Mouse (Mus musculus): Measurements from ENCODE around the gene Purb. TPM values are rescaled to one million over a fixed set of nuclear protein-coding genes. Genes with fewer than 3 reads are reported as not detected.
"Not testable (repeated sequence)": the region's sequence is repeated elsewhere in the genome, so short reads cannot be mapped to it uniquely, and the experiment has no call there.

Purb gene
- total RNA-seq, 2 experiments from 2014 or later, result 43.7 to 63.5 TPM

- no peak for ATAC-seq (ENCODE audit: poor library complexity, severe bottlenecking)
These were observed 28.2 kb downstream of the Purb start for GRCm38 (mm10) chr11:6447493-6447892.

DNA sequence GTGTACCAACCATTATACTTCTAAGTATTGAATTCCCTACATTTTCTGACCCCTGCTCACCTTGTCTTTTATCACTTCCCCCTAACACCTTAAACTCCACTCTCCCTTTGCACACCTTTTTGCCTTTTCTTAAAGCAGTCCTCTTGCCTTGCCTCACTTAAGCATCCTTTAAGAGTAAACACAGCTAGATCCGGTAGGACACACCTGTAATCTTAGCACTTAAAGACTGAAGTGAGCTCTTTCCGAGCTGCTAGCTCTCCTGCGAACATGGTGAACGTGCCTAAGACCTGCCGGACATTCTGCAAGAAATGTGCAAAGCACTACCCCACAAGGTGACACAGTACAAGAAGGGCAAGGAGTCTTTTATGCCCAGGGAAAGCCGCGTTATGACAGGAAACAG, 29.8 kb downstream of the Purb start:
- ATAC-seq (ENCODE audit: poor library complexity, severe bottlenecking), result no peak

DNA sequence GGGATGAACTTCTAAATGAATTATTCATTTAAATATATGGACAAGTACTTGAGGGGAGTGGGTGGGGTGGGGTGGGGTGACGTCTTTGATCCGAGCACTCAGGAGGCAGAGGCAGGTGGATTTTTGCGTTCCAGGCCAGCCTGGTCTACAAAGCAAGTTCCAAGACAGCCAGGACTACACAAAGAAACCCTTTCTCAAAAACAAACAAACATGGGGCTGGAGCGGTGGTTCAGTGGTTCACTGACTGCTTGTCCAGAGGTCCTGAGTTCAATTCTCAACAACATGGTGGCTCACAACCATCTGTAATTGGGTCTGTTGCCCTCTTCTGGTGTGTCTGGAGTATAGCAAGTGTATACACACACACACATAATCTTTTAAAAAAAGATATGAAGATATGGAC, 30.3 kb downstream of the Purb start:
- ATAC-seq (ENCODE audit: poor library complexity, severe bottlenecking), result no peak

GRCm38 (mm10) chr11:6444077-6444853, 31.5 kb downstream of the Purb start, which contains the start of gene H2afv:
Gene H2afv, minus strand, starts transcription at chr11:6444443.
- peak; percentile 98 for ATAC-seq (ENCODE audit: poor library complexity, severe bottlenecking)

- no peak for ATAC-seq (ENCODE audit: poor library complexity, severe bottlenecking)
These were observed 32.0 kb downstream of the Purb start for GRCm38 (mm10) chr11:6443727-6444076.

GRCm38 (mm10) chr11:6443102-6443501, 32.6 kb downstream of the Purb start:
- no peak for ATAC-seq (ENCODE audit: poor library complexity, severe bottlenecking)

DNA sequence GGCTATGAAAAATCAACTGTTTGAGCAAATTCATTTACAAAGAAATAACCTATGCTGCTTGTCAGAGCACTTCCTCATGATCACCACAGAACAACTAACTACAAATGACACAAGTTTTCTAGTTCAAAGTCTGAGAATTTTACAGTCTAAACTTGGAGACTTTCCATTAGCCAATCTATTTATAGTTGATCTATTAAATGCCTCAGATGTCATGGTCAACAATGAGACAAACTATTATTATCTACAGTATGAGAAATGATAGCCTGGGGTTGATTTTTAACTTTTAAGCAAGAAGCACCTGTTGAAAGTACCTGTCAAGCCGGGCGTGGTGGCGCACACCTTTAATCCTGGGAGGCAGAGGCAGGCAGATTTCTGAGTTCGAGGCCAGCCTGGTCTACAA, 33.2 kb downstream of the Purb start:
- ATAC-seq (ENCODE audit: poor library complexity, severe bottlenecking), result no peak

DNA sequence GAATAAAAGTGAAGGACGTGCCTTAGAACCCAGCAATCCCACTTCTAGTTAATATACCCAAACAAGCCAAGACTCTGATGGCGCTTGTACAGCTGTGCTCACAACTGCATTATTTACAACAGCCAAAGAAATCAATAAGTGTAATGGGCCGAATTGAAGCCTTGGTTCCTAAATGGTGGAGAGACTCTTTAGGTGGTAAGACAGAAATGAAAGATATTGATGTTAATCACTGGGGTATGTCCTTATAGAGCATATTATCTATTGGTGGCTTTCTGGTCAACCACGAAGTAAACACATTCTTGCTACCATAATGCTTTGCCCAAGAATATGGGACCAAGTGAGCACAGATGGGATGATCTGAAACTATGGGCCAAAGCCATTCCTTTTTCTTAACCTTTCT, 35.5 kb downstream of the Purb start:
- no peak for ATAC-seq (ENCODE audit: poor library complexity, severe bottlenecking)

GRCm38 (mm10) chr11:6437667-6438066, 38.0 kb downstream of the Purb start:
- ATAC-seq (ENCODE audit: poor library complexity, severe bottlenecking), result no peak

DNA sequence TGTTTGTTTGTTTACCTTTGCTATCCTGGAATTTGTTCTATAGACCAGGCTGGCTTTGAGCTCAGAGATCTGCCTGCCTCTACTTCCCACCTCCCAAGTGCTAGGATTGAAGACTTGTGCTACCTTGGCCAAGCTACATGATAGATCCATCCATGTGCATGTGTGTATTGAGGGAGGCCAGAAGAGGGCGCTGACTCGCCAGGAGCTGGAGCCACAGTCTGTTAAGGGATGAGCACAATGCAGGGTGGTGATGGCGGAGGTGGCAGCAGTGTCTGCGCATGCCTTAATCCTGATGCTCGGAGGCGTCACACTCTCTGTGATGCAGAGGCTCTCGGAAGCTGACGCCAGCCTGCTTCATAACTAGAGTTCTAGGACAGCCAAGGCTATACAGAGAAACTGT, 39.3 kb downstream of the Purb start:
- peak; percentile 82 for ATAC-seq (ENCODE audit: poor library complexity, severe bottlenecking)

GRCm38 (mm10) chr11:6430186-6430585, 45.5 kb downstream of the Purb start:
- no peak for ATAC-seq (ENCODE audit: poor library complexity, severe bottlenecking)

DNA sequence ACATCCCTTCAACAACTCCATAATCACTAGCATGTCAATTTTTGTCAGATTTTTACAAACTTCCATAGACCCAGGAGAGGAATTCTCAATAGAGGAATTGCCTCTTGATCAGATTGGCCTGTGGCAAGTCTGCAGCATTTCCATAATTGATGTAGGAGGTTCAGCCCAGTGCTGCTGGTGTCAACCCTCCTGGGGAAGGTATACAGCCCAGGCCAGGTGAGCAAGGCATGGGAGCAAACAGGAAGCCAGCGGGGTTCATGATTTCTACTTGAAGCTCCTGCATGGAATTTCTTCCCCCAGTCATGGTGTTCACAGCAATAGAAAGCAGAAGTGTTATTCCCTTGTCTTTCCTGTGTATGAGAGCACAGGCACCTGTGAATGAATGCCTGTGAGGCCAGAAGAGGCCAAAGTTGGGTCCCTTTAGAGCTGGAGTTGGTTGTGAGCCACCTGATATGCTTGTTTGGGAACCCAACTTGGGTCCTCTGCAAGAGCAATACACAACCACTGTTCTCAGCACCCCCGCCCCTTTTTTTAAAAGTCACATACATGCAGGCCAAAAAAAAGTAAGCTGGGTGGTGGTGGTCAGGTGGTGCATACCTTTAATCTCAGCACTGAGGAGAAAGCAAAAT, 54.9 kb downstream of the Purb start:
- no peak for ATAC-seq (ENCODE audit: poor library complexity, severe bottlenecking)

GRCm38 (mm10) chr11:6420283-6420703, 55.4 kb downstream of the Purb start:
- ATAC-seq (ENCODE audit: poor library complexity, severe bottlenecking), result no peak

GRCm38 (mm10) chr11:6419156-6419555, 56.6 kb downstream of the Purb start:
- ATAC-seq (ENCODE audit: poor library complexity, severe bottlenecking), result not testable (repeated sequence)

GRCm38 (mm10) chr11:6418751-6419150, 57.0 kb downstream of the Purb start:
- no peak for ATAC-seq (ENCODE audit: poor library complexity, severe bottlenecking)

Other genes starting within 250 kb of the Purb start
- not detected in 2 replicates for gene Npc1l1, start 245.8 kb downstream of the Purb start, total RNA-seq (2015)
- gene Npc1l1, start 245.8 kb downstream of the Purb start, total RNA-seq (2017), result not detected in 2 replicates
- gene Ddx56, start 208.1 kb downstream of the Purb start, total RNA-seq (2015), result 11.9 and 14.0 TPM in 2 replicates
- gene Ddx56, start 208.1 kb downstream of the Purb start, total RNA-seq (2017), result 12.8 and 12.9 TPM in 2 replicates
- 34.8 and 40.1 TPM in 2 replicates for gene Tmed4, start 201.0 kb downstream of the Purb start, total RNA-seq (2015)
- 35.1 and 35.8 TPM in 2 replicates for gene Tmed4, start 201.0 kb downstream of the Purb start, total RNA-seq (2017)
- 92.5 and 99.3 TPM in 2 replicates for gene Ogdh, start 184.3 kb downstream of the Purb start, total RNA-seq (2015)
- gene Ogdh, start 184.3 kb downstream of the Purb start, total RNA-seq (2017), result 74.2 and 90.3 TPM in 2 replicates
- 37.8 and 39.0 TPM in 2 replicates for gene Zmiz2, start 86.8 kb downstream of the Purb start, total RNA-seq (2015)
- 7.9 and 12.6 TPM in 2 replicates for gene Zmiz2, start 86.8 kb downstream of the Purb start, total RNA-seq (2017)
- gene Ppia, start 60.5 kb downstream of the Purb start, total RNA-seq (2015), result 3,541 and 3,784 TPM in 2 replicates
- 1,457 and 1,607 TPM in 2 replicates for gene Ppia, start 60.5 kb downstream of the Purb start, total RNA-seq (2017)
- 235 and 240 TPM in 2 replicates for gene H2afv, start 31.5 kb downstream of the Purb start, total RNA-seq (2015)
- 173 and 184 TPM in 2 replicates for gene H2afv, start 31.5 kb downstream of the Purb start, total RNA-seq (2017)
- gene Myo1g, start 45.0 kb upstream of the Purb start, total RNA-seq (2015), result 161 and 175 TPM in 2 replicates
- 182 and 197 TPM in 2 replicates for gene Myo1g, start 45.0 kb upstream of the Purb start, total RNA-seq (2017)
- gene Ccm2, start 71.0 kb upstream of the Purb start, total RNA-seq (2015), result 32.2 and 32.4 TPM in 2 replicates
- gene Ccm2, start 71.0 kb upstream of the Purb start, total RNA-seq (2017), result 63.5 and 63.9 TPM in 2 replicates
- gene Nacad, start 130.1 kb upstream of the Purb start, total RNA-seq (2015), result 0.23 TPM in 1 of 2 replicates, not detected in the other
- not detected in 2 replicates for gene Nacad, start 130.1 kb upstream of the Purb start, total RNA-seq (2017)
- 15.3 and 17.3 TPM in 2 replicates for gene Tbrg4, start 150.2 kb upstream of the Purb start, total RNA-seq (2015)
- 9.4 and 10.6 TPM in 2 replicates for gene Tbrg4, start 150.2 kb upstream of the Purb start, total RNA-seq (2017)
- not detected in 2 replicates for gene Wap, start 162.7 kb upstream of the Purb start, total RNA-seq (2015)
- not detected in 2 replicates for gene Wap, start 162.7 kb upstream of the Purb start, total RNA-seq (2017)
- 0.30 TPM in 1 of 2 replicates, not detected in the other for gene Ramp3, start 182.6 kb upstream of the Purb start, total RNA-seq (2015)
- gene Ramp3, start 182.6 kb upstream of the Purb start, total RNA-seq (2017), result 0.11 TPM in 1 of 2 replicates, not detected in the other